Mouse (Mus musculus): ENCODE data around the gene Ahrr.

- TF ChIP-seq POLR2A (IDR thresholded peaks at IDR 0.05; ENCODE audit: low read depth, low read length) (no peak), CTCF (IDR thresholded peaks at IDR 0.05; ENCODE audit: borderline replicate concordance, insufficient read depth, low read length) (no peak)
These were observed 10.2 kb upstream of the Ahrr start for GRCm38 (mm10) chr13:74302050-74303037.
